Mouse (Mus musculus) liver, embryonic 14.5 days (tissue): ENCODE measurements around the gene Gm26558. TPM values are rescaled to one million over a fixed set of nuclear protein-coding genes. Genes with fewer than 3 reads are reported as not detected.

Source experiments
- ATAC-seq: fragments of 200-750 bp; cut with Nextera tagmentation; 2 replicates; pipeline ENCODE4 v1.8.0; 2017; ENCODE audit warnings: moderate number of reproducible peaks, mild to moderate bottlenecking, moderate library complexity; ENCODE audit not compliant: insufficient read depth
- DNase-seq, 3 experiments: peaks; one replicate each; pipeline ENCODE4 v3.0.0-alpha.2; 2012 to 2013; ENCODE audit warnings: low read depth in 3 of 3, low spot score in 3 of 3
- H3K27ac ChIP-seq: fragments of 300-500 bp; sonication (generic); 2 replicates; pipeline ENCODE4 v1.5.1; 2014; ENCODE audit warnings: moderate library complexity, mild to moderate bottlenecking, control low read depth, inconsistent platforms
- H3K27me3 ChIP-seq: fragments of 300-500 bp; sonication (generic); 2 replicates; pipeline ENCODE4 v1.6.1; 2014; ENCODE audit warnings: mild to moderate bottlenecking, low read length, moderate library complexity; ENCODE audit not compliant: control insufficient read depth, insufficient read depth
- H3K36me3 ChIP-seq: fragments of 300-500 bp; sonication (generic); replicated peaks from 2 replicates; pipeline ENCODE4 v1.6.1; 2014; ENCODE audit warnings: low read depth; ENCODE audit not compliant: control insufficient read depth, insufficient read depth
- H3K4me1 ChIP-seq, 2 experiments: fragments of 200-500 bp in 1 of 2; fragments of 300-500 bp in 1 of 2; sonication (generic) in 1 of 2; replicated peaks; 2 replicates each; pipeline ENCODE4 v1.6.1; 2012 to 2014; ENCODE audit warnings: antibody characterized with exemption in 1 of 2, inconsistent platforms in 1 of 2, low read length in 1 of 2; ENCODE audit not compliant: control insufficient read depth in 2 of 2, insufficient read depth in 2 of 2
- H3K4me2 ChIP-seq: fragments of 300-500 bp; sonication (generic); 2 replicates; pipeline ENCODE4 v1.6.1; 2014; ENCODE audit warnings: low read depth, mild to moderate bottlenecking, control low read depth, moderate library complexity
- H3K4me3 ChIP-seq, 2 experiments: fragments of 200-500 bp in 1 of 2; fragments of 300-500 bp in 1 of 2; sonication (generic) in 1 of 2; 2 replicates each; pipeline ENCODE4 v1.5.1; 2012 to 2014; ENCODE audit warnings: low read depth in 2 of 2, low read length in 2 of 2, mild to moderate bottlenecking in 2 of 2, control low read depth in 1 of 2, inconsistent platforms in 1 of 2, moderate library complexity in 1 of 2; ENCODE audit not compliant: insufficient read depth in 1 of 2
- H3K9ac ChIP-seq: fragments of 300-500 bp; sonication (generic); replicated peaks from 2 replicates; pipeline ENCODE4 v1.6.1; 2014; ENCODE audit warnings: mild to moderate bottlenecking, control low read depth, moderate library complexity
- H3K9me3 ChIP-seq: fragments of 300-500 bp; sonication (generic); 2 replicates; pipeline ENCODE4 v1.6.1; 2016; ENCODE audit warnings: low read length, mixed read lengths; ENCODE audit not compliant: control insufficient read depth
- CTCF ChIP-seq: IDR thresholded peaks from 2 replicates; pipeline ENCODE4 v1.5.1; 2016; ENCODE audit warnings: antibody characterized with exemption, low read depth, control low read depth
- EP300 ChIP-seq: IDR thresholded peaks from 2 replicates; pipeline ENCODE4 v1.6.1; 2016; ENCODE audit warnings: antibody characterized with exemption, low read depth
- WGBS: fragments of 180-500 bp; shearing (Covaris S2); extraction: QIAGEN DNeasy Blood & Tissue Kit; methylation state at CpG from one replicate; pipeline ENCODE4 v1.1.7; 2014; ENCODE audit not compliant: insufficient replicate concordance; 5-methylcytosine and 5-hydroxymethylcytosine counted together
- polyA plus RNA-seq, 2 experiments: library from polyadenylated mRNA; depleted of rRNA in 1 of 2; stranded (reverse) in 1 of 2; unstranded in 1 of 2; fragments of >200 nt; fragmentation: Nextera tagmentation in 1 of 2; extraction: Ambion mirVana in 1 of 2; gene quantifications; 2 replicates each; pipeline versions ENCODE4 v1.2.1 to v1.2.3; 2012 to 2014

Gene Gm26558
- polyA plus RNA-seq, 2 experiments: 0.09 to 1.2 TPM

DNA sequence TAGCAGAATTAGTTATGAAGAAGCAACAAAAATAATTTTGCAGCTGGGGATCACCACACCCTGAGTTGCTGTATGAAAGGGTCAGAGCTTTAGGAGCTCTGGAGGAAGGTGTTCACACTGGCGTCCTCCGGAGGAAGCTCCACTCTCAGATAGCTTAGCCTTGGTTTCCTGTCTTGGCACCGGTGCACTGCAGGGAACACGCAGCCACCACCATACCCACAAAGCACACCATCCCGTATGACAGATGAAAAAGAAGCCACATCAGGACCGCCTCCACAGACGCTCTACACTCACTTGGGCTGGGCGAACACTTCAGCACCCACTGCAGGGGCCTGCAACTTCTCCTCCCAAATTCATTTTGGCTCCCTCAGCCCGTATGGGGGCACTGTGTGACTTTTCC, 39.7 kb upstream of the Gm26558 start:
- no peak overlapping the region for H3K4me3 ChIP-seq
- no peak overlapping the region for H3K4me2 ChIP-seq
- H3K9me3 ChIP-seq: no peaks in the 10 kb centered on the region
- TF ChIP-seq CTCF: no peak
- TF ChIP-seq EP300: no peak
- H3K4me1 ChIP-seq: 0 out of 4 replicates have a peak, but pooled peaks cover 0 to 3% of the 10 kb centered on the region in 2 experiments
- no peak for DNase-seq
- H3K27ac ChIP-seq: no peak overlapping the region
- H3K27me3 ChIP-seq: no peaks in the 10 kb centered on the region
- H3K9ac ChIP-seq: no peak overlapping the region
- ATAC-seq: no peak
- 21% methylated on average over 9 of the region's 9 CpGs for WGBS
- no peaks in the 10 kb centered on the region for H3K36me3 ChIP-seq

DNA sequence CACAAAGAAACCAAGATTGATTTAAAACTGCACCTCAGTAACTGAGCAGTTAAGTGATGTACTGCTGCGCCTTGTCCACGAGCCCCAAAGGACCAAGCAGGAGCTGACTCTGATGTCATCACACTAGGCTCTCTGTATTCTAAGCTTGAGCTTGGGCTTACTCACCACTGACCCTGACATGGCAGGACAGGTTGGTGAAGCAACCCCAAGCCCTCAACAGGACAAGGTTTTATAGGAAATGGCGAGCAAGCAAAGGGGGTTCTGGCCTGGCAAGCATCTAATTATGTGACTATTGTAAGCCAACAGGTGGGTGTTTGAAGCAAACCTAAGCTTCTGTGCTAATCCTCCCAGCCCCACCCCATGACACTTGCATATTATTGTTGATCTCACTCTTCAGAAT, 38.9 kb upstream of the Gm26558 start:
- no peak for DNase-seq
- H3K36me3 ChIP-seq: no peaks in the 10 kb centered on the region
- H3K4me2 ChIP-seq: no peak overlapping the region
- no peak overlapping the region for H3K4me3 ChIP-seq
- ATAC-seq: no peak
- TF ChIP-seq CTCF (no peak), EP300 (no peak)
- no peaks in the 10 kb centered on the region for H3K9me3 ChIP-seq
- H3K9ac ChIP-seq: no peak overlapping the region
- H3K27ac ChIP-seq: no peak overlapping the region
- no peaks in the 10 kb centered on the region for H3K27me3 ChIP-seq
- WGBS: 80% methylated on average over 3 of the region's 3 CpGs
- peaks cover 0 to 3% of the 10 kb centered on the region in 2 experiments; a peak in 1 of 4 replicates for H3K4me1 ChIP-seq

DNA sequence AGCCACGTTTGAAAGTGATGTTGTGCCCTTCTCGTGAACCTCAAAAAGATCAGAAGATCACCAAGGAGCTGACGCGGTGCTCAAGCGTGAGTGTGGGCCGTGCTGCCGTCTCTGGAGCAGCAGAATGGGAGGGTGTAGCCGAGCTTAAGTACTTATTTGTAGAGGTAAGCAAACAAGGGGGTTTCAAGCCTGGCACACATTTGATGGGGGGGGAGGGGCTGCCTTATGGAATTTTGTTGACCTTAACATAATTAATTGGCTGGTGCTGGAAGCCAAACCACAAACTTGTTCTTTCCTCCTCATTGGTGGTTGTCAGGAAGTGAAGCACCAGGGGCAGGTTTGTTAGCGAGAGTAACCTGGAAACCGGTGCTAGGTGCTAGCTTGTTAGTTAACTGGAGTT, 33.8 kb upstream of the Gm26558 start:
- no peak for ATAC-seq

DNA sequence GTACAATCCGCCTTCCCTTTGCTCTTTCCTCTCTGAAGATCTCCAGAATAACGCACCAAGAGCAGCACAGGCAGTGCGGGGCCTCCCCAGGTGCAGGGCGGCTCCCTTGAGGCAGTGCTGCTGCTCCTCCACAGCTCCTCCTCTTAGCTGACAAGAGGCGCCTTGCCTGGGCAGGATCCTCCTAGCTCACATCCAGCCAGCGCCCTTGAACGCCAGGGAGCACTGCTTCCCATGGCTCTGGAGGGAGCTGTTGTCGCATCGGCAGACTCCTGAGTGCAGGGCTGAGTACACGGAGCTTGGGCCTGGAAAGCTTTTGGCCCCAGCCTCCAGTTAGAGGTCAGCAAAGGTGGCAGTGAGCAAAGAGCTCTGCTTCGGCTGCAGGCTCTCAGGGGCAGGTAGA, 28.3 kb upstream of the Gm26558 start:
- H3K27ac ChIP-seq: no peak overlapping the region
- no peak overlapping the region for H3K4me2 ChIP-seq
- H3K4me3 ChIP-seq: no peak overlapping the region
- DNase-seq (no peak), ATAC-seq (no peak)
- no peak for TF ChIP-seq CTCF
- no peak for TF ChIP-seq EP300
- 80% methylated on average over 11 of the region's 11 CpGs for WGBS
- H3K4me1 ChIP-seq: no peaks in the 10 kb centered on the region
- no peak overlapping the region for H3K9ac ChIP-seq
- no peaks in the 10 kb centered on the region for H3K27me3 ChIP-seq
- peaks cover 16% of the 10 kb centered on the region for H3K36me3 ChIP-seq
- H3K9me3 ChIP-seq: no peaks in the 10 kb centered on the region

More for the DNA sequence above, 33.8 kb upstream of the Gm26558 start:
- DNase-seq: no peak
- Histone ChIP-seq H3K27ac (no peak overlapping the region), H3K36me3 (peaks cover 2% of the 10 kb centered on the region), H3K4me3 (no peak overlapping the region), H3K9ac (no peak overlapping the region), H3K27me3 (no peaks in the 10 kb centered on the region), H3K4me1 (no peaks in the 10 kb centered on the region; a peak in 1 of 4 replicates), H3K9me3 (no peaks in the 10 kb centered on the region), H3K4me2 (no peak overlapping the region)
- WGBS: 78% methylated on average over 10 of the region's 10 CpGs
- TF ChIP-seq EP300 (no peak), CTCF (no peak)

DNA sequence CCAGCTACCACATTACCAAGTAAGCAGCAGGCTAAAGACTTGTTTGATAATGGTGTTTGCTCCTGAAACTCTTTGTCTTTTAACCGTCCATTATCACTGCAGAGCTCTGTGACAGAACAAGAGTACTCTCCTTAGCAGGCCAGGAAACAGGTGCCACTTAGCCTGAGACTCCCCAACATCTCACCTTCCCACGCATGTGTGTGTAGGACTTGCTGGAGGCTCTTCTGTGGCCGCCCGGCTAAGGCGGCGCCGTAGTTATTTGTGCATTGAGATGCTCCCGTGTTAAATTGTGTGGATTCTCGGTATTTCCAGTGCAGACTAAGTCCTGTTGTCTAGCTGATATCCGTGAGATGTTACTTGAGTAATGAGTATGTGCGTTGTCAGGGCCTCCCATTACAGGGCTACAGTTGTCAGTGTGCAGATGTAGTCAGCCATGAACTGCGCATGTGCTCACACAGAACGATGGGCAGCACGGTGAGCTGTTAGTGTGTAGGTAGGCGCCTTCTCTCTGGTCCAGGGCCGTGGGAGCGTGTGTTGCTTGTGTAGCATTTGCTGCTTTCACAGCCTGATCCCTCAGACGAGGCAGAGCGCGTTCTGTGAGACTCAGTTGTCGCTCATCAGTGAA, 26.7 kb upstream of the Gm26558 start:
- DNase-seq (no peak), ATAC-seq (no peak)
- H3K9ac ChIP-seq: no peak overlapping the region
- no peak overlapping the region for H3K4me2 ChIP-seq
- no peaks in the 10 kb centered on the region for H3K4me1 ChIP-seq
- TF ChIP-seq CTCF: no peak
- TF ChIP-seq EP300: no peak
- H3K9me3 ChIP-seq: no peaks in the 10 kb centered on the region
- no peak overlapping the region for H3K27ac ChIP-seq
- no peak overlapping the region for H3K4me3 ChIP-seq
- 85% methylated on average over 21 of the region's 21 CpGs for WGBS
- H3K27me3 ChIP-seq: no peaks in the 10 kb centered on the region
- peaks cover 25% of the 10 kb centered on the region for H3K36me3 ChIP-seq
